Mouse (Mus musculus) right cerebral cortex, postnatal 25 days (tissue): Measurements from ENCODE around the gene Jakmip3.
A peak's percentile ranks its signal among the peaks of the same experiment; 100 is the strongest.

Experiments used
- DNase-seq: peaks from one replicate; pipeline ENCODE4 v3.0.0; 2022

Jakmip3 gene

DNA sequence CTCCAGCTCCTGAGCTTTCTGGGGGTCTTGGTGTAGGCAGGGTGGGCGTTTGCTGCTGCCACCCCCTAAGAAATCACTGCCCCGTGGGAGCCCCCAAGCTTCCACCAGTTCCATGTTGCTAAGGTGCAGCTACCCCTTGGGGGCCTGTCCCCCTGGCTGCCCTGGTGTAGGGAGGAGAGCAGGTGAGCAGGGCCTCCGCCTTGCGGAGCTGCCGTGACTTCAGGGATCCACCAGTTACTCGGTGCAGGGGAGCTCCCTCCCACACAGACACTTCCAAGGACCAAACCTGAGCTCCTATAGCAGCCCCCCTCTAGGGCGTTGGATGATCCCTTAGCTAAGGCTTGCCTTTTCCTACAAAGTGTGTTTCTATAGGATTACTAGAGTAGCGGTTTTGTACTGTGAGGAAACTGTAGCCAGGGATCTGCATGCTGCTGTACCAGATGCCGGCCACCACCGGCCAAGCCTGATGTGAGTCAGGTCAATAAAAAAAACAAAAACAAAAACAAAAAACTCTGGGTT, 160.8 kb downstream of the Jakmip3 start:
- DNase-seq = no peak

DNA sequence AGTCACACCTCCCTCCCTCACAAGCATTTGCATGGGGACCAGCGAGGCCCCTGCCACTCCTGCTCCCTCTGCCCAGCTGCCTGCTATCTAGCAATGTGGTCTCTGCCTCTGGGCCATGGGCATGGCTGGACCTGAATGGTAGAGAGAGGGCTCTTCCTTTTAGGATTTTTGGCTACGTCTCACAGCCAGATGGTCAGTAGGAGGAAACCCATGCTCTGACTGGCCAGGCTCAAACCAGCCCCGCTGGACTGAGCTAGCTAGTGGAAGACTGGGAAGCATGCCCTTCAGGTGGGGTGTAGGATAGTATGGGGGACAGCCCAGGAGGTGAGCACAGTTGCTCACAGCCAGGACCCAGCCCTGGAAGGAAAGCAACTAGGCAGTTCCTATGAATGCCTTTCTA, 161.3 kb downstream of the Jakmip3 start:
- DNase-seq = no peak

DNA sequence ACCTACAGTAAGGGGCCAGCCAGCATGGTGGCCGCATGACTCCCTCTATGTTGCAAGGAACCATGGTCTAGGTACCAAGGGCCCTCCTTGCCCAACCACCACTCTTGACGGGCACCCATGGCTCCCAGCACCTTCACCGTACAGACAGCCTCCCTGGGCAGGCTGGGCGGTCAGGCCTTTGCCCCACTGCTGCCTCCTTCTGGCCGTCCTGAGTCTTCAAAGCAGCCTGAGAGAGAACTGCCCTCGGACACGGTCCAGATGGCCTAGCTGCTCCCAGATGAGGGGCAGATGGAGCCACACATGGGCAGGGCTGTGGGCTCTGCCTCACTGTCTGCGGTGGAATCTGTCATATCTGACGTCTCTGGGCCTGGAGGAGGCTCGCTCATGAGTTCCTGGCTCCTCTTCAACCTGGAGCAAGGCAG, 163.4 kb downstream of the Jakmip3 start:
- no peak for DNase-seq

DNA sequence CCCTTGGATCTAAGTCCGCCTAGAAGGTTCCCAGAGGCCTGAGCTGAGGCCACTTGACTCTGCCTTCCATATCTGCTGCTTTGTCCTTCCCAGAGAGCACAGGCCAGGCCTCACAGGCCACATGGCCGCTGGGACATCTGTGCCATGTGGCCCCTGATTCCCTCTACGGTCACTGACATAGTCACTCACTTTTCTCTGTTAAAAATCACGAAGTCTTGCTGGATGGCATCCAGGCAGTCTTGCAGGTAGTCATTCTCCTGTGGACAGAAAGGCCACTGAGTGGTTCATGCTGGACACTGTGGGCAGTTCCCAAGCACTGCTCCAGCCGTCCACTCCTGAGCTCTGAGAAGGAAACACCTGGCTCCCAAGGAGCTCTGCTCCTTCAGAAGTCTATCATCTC, 164.5 kb downstream of the Jakmip3 start:
- no peak for DNase-seq

DNA sequence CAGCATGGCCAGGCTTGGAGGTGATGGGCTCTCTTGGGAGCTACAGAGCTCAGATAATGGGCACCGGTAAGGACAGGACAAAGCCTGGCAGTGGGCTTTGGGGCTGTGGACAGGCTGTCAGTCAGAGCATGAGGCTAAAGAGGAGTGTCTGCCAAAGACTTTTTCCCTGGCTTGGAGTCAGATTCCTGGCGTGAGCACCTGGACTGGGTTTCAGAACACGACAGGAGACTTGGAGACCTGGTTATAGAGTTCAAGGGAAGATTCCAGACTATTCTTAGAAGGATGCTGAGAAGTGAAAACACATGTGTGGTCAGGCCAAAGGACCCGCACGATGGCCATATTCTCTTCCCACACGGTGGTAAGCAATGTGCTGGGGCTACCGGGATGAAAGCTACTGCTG, 165.2 kb downstream of the Jakmip3 start:
- no peak for DNase-seq

DNA sequence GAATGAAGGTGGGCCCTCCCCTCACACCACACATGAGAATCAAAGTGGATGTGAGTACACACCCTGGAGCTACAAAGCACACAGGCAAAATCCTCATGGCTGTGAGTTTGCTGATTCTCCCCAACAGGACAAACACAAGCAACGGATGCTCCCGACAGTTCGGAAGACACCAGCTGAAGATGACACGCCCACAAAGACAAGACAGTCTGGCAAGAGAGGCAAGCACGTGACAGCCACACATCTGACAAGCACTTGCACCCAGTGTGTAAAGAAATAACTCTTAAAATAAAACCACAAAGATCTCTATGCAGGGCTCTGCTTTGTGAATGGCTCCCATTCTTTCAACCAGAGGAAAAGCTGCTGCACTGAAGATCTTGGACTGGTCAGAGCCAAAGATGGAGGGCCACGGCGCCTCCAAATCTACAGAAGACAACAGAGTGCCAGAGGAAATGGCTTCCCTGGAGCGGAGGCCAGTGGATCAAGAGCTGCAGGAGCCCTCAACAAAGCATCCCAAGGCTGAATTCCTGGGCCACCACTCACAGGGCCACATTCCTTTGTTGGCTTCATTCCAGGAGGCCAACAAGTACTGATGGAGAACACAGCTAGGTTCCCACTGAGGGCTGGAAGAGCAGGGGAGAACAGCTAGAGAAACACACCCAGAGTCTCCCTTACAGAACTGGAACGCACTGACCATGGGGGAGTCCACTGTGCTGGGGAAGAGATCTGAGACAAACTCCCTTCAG, 167.5 kb downstream of the Jakmip3 start:
- no peak for DNase-seq

DNA sequence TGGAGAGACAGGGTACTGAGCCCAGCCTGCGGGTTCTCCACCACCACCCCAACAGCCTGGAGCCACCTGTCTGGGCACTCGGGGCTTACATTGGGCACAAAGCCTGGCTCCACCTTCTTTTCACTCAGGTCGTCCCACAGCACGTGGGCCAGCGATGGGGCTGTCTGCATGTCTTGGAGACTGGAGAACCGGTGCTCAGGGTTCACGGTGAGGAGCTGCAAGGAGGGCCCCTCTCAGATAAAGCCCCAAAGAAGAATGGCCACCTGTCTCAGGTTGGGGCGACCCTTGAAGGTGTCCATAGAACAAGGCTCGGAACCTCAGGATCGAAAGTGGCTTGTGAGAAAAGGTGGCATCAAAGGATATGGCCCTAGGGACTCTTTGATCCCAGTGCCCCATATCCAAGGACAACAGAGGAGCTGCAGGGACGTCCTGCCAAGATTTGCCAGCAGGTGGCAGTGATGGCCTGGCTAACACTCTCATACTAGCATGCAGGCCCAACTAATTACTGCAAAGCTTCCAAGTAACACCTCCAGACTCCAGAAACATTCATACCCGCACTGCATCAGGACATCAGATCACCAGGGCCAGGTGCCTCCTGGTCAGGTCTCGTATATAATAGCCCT, 178.7 kb downstream of the Jakmip3 start:
- DNase-seq = peak; percentile 81

DNA sequence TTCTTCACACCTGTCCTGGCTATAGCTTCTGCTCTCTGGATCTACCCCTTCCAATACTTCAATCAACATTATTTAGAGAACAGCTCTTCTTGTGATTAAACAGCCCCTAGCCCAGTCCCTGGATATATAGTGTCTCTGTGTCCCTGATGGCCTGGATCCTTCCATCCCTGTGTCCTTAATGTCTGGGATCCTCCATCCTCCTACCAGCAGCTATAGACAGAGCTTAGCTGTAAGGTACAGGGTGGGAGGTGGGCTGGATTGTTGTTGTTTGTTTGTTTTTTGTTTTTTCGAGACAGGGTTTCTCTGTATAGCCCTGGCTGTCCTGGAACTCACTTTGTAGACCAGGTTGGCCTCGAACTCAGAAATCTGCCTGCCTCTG, 179.2 kb downstream of the Jakmip3 start:
- DNase-seq = no peak

DNA sequence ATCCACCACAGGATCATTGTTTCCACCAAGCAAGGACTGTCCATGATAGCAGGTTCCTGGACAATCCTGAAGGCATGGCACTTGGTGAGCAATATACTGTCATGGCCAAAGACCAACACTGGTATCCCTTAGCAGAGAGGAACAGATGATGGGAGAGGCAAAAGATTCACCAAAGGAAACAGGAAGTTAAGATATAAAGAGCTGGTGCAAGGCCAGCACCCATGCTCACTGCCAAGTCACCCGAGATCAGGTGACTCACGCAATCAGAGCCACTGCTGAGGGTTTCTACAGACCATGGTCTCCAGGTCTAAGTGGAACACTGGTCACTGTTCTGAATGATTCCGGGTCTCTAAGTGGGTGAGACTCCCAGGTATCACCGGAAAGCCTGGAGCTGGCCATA, 185.4 kb downstream of the Jakmip3 start:
- DNase-seq = no peak

DNA sequence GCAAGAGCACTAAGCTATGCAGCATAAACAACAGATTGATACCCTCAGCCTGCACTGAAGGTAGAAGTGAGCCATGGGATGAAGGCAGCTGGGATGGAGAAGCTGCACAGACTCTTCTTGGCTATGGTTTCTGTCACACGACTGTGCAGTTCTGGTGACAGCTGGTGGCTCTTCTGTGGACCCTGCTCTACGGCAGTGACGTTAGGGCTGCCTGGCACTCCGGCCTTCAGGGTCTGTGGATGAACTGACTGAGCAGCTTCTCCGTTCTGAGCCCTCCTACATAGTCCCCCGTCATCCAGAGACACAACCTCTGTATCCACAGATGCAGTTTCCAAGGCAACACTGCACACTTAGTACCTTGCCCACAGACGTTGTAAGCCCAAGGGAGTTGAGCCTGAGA, 186.0 kb downstream of the Jakmip3 start:
- no peak for DNase-seq

DNA sequence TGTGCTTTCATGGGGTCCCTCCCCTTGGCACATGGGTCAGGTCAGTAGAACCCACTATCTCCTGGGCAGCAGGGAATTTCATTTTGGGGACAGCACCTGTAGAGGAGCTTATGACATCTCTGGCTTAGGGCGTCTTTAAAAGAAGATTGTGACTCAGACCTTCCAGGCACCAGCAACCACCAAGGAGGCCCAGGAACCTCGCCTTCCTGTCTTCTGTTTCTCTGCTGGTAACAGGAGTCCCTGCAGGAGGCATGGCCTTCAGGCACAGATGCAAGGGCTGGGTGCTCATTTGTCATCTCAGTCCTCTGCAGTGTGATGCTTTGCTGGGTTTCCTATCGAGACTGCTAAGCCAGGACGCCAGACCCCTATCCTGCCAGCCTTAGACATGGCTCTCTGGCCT, 188.5 kb downstream of the Jakmip3 start:
- no peak for DNase-seq

DNA sequence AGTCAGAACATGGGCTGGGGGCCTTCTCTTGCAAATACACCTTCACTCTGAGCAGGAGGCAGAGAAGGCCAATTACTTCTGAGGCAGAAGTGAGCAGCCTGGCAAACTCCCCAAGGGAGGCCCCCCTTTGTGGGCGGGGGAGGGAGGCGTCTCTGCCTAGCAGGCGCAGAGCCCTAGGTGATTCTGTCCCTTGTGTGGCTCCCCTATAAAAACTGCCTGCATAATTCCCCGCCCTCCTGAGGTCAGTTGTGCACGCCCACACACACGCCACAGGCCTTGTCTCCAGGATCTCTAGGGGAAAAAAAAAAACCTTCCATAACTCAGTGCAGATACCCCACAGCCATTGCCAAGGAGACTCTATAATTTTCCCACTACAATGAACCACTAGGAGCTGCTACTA, 189.8 kb downstream of the Jakmip3 start:
- DNase-seq = no peak

DNA sequence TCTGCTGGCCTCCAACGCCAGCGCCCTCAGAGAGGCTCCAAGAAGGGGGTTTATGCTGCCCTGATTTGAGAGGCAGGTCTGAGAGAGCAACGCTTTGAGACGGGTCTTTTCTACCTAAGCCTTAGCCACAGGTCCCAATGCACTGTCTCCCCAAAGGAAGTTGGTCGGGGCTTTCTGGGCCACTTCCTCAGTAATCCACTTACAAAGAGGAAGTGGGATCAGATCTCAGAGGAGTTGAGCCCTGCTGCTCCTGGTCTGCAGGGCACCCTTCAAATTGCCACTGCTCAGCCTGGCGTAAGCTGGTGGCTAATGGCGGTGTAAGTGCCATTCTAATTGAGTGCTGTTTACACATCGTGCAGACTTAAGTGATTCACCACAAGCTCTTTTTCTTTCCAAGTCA, 191.0 kb downstream of the Jakmip3 start:
- DNase-seq = no peak

DNA sequence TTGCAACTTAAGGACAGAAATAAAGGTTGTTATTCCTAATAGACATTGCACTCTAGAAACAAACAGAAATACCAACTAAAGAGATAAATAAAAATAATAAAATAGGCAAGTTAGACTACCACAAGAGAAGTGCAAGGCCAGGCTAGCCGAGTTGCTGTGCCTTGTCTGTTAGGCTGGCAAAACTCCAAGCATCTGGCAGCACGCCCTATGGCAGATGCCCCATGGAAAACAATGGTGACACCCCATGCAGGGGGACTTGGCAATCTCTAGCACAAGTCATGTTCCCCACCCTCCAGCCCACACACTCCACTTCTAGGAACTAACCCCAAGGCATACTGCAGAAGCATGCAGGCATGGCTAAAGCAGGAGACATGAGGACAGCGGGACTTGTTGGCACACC, 192.9 kb downstream of the Jakmip3 start:
- DNase-seq = no peak
